Mouse (Mus musculus): Measurements from ENCODE around the gene Eef1akmt4. TPM values are rescaled to one million over a fixed set of nuclear protein-coding genes. Genes with fewer than 3 reads are reported as not detected.
"Not testable (repeated sequence)": the region's sequence is repeated elsewhere in the genome, so short reads cannot be mapped to it uniquely, and the experiment has no call there.

The Eef1akmt4 gene
- total RNA-seq, 2 experiments from 2014 or later: 0.15 TPM; not detected in 1

DNA sequence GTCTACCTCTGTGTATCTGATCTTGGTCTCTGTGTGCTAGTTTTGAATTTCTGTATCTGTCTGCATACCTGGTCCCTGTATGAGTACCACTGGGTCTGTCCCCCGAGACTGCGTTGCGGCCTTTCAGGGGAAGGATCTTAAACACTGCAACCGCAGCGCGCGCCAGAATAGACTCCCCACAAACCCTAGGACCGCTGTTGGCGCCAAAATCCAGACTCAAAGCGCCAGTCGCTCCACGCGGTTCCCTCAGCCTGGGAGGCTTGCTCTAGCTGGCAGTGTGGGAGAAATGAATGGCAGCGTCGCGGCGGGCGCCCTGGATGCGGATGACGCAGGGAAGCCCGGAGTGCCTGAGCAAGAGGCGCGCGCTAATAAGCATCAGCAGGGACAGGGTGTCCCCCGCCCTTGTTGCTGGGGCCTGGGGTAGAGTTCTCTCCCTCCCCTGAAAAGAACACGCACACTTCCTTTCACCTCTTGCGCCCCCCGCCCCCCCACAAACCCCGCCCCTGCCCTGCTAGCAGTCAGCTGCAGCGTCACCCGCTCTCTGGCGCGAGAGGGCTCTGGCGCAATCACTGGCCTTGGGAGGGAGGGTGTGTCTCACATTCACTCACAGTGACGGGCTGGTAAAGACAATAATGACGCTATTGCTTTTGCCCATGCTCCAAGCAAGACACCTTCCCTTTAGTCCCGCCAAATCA, 10.7 kb downstream of the Eef1akmt4 start:
- no peak for ATAC-seq (replicated peaks; ENCODE audit: low FRiP score, poor library complexity, severe bottlenecking)

GRCm38 (mm10) chr16:20623211-20623610, 11.8 kb downstream of the Eef1akmt4 start:
- ATAC-seq (replicated peaks; ENCODE audit: low FRiP score, poor library complexity, severe bottlenecking): no peak

- no peak for ATAC-seq (replicated peaks; ENCODE audit: low FRiP score, poor library complexity, severe bottlenecking)
Observed at GRCm38 (mm10) chr16:20628871-20629391, 17.5 kb downstream of the Eef1akmt4 start.

GRCm38 (mm10) chr16:20629731-20630634, 18.6 kb downstream of the Eef1akmt4 start, which contains the start of gene Ece2:
Ece2 (plus strand) TSS chr16:20629828.
- no peak; the same call in 1 of the 2 replicates for ATAC-seq (replicated peaks; ENCODE audit: low FRiP score, poor library complexity, severe bottlenecking)

GRCm38 (mm10) chr16:20637410-20637809, 26.0 kb downstream of the Eef1akmt4 start:
- ATAC-seq (replicated peaks; ENCODE audit: low FRiP score, poor library complexity, severe bottlenecking): no peak

- ATAC-seq (replicated peaks; ENCODE audit: low FRiP score, poor library complexity, severe bottlenecking): no peak
Observed at GRCm38 (mm10) chr16:20638367-20638766, 27.0 kb downstream of the Eef1akmt4 start.

DNA sequence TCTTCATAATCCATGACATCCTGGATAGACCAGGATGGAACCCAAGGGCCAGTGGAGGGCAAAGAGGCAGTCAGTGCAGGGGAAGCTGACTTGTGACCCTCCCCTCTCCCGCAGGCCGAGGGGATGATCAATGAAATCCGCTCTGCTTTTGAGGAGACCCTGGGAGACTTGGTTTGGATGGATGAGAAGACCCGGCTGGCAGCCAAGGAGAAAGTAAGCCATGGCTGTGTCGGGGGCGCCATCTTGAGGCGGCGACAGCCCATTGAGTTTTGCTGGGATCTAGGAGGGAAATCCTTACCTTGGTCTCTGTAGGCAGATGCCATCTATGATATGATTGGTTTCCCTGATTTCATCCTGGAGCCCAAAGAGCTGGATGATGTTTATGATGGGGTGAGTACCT, 30.8 kb downstream of the Eef1akmt4 start:
- no peak for ATAC-seq (replicated peaks; ENCODE audit: low FRiP score, poor library complexity, severe bottlenecking)

DNA sequence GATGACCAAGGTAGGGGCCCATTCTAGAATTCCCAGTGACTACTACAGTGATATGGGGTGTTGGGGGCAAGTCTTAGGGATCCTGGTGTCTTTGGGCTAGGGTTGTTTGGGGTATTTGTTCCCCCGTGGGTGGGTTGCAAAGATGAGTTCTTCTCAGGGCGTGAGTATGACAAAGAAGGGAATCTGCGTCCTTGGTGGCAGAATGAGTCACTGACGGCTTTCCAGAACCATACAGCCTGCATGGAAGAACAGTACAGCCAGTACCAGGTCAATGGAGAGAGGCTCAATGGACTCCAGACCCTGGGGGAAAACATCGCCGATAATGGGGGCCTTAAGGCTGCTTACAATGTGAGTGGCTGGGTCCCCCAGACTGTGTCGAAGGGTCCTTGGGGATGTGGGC, 32.5 kb downstream of the Eef1akmt4 start:
- no peak for ATAC-seq (replicated peaks; ENCODE audit: low FRiP score, poor library complexity, severe bottlenecking)

GRCm38 (mm10) chr16:20651076-20651946, 39.9 kb downstream of the Eef1akmt4 start, which contains the start of gene Psmd2:
Psmd2 (plus strand) TSS chr16:20651652.
- ATAC-seq (replicated peaks; ENCODE audit: low FRiP score, poor library complexity, severe bottlenecking): peak; percentile 99

- ATAC-seq (replicated peaks; ENCODE audit: low FRiP score, poor library complexity, severe bottlenecking): peak; percentile 36
Observed at GRCm38 (mm10) chr16:20651947-20652310, 40.5 kb downstream of the Eef1akmt4 start.

DNA sequence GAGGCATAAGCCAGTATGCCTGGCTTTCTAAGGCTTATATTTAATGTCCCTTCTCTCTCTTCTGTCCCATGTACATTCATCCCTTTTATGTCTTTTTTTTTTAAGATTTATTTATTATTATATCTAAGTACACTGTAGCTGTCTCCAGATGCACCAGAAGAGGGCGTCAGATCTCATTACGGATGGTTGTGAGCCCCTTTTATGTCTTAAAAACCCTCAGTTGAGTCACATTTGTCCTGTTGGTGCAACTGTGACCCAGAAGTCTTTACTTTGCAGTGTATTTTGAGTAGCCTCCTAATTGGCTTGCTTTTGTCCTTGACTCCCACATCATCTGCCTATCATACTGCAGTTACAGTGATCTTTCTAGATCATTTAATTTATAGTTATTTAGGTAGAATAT, 41.9 kb downstream of the Eef1akmt4 start:
- no peak for ATAC-seq (replicated peaks; ENCODE audit: low FRiP score, poor library complexity, severe bottlenecking)

DNA sequence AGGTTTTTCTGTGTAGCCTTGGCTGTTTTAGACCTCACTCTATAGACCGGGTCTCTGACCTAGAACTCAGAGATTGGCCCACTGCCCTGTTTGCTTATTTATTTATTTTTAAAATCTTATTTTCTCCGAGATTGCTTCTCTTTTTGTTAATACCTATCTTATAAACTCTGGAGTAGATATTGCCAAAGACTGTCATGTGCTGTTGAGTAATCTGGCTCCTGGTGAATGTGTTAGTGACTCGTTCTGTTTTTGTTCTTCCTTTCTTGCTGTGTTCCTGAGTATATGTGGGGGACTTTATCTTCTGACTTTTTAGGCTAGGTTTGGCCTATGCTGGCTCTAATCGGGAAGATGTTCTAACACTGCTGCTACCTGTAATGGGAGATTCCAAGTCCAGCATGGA, 46.3 kb downstream of the Eef1akmt4 start:
- ATAC-seq (replicated peaks; ENCODE audit: low FRiP score, poor library complexity, severe bottlenecking): no peak

DNA sequence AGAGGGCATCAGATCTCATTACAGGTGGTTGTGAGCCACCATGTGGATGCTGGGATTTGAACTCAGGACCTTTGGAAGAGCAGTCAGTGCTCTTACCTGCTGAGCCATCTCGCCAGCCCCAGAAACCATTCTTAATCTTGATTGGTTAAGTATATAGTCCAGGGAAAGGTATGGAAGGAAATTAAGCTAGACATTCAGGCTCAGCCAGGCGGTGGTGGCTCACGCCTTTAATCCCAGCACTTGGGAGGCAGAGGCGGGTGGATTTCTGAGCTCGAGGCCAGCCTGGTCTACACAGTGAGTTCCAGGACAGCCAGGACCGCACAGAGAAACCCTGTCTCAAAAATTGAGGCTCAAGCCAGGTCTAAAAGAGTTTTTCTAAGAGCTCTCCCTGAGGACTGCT, 56.6 kb downstream of the Eef1akmt4 start, which contains the start of gene Eif4g1:
Gene Eif4g1 (plus strand): TSS at position 301 of the 400 bp plus-strand sequence.
- not testable (repeated sequence) for ATAC-seq (replicated peaks; ENCODE audit: low FRiP score, poor library complexity, severe bottlenecking)

Other genes starting within 250 kb of the Eef1akmt4 start
- gene Abcc5, start 185.2 kb upstream of the Eef1akmt4 start, total RNA-seq (2015; ENCODE audit: low replicate concordance): 26.0 and 40.4 TPM in 2 replicates
- gene Abcc5, start 185.2 kb upstream of the Eef1akmt4 start, total RNA-seq (2017; ENCODE audit: low replicate concordance): 29.3 and 34.1 TPM in 2 replicates
- gene Eif2b5, start 112.8 kb upstream of the Eef1akmt4 start, total RNA-seq (2015; ENCODE audit: low replicate concordance): 33.2 and 54.9 TPM in 2 replicates
- gene Eif2b5, start 112.8 kb upstream of the Eef1akmt4 start, total RNA-seq (2017; ENCODE audit: low replicate concordance): 11.5 and 18.9 TPM in 2 replicates
- gene Dvl3, start 94.6 kb upstream of the Eef1akmt4 start, total RNA-seq (2015; ENCODE audit: low replicate concordance): 6.1 and 18.0 TPM in 2 replicates
- 1.3 and 3.6 TPM in 2 replicates for gene Dvl3, start 94.6 kb upstream of the Eef1akmt4 start, total RNA-seq (2017; ENCODE audit: low replicate concordance)
- 214 and 297 TPM in 2 replicates for gene Ap2m1, start 76.1 kb upstream of the Eef1akmt4 start, total RNA-seq (2015; ENCODE audit: low replicate concordance)
- 271 and 285 TPM in 2 replicates for gene Ap2m1, start 76.1 kb upstream of the Eef1akmt4 start, total RNA-seq (2017; ENCODE audit: low replicate concordance)
- 22.2 and 23.1 TPM in 2 replicates for gene Abcf3, start 63.0 kb upstream of the Eef1akmt4 start, total RNA-seq (2015; ENCODE audit: low replicate concordance)
- gene Abcf3, start 63.0 kb upstream of the Eef1akmt4 start, total RNA-seq (2017; ENCODE audit: low replicate concordance): 32.1 and 40.5 TPM in 2 replicates
- not detected in 2 replicates for gene Vwa5b2, start 22.1 kb upstream of the Eef1akmt4 start, total RNA-seq (2015; ENCODE audit: low replicate concordance)
- gene Vwa5b2, start 22.1 kb upstream of the Eef1akmt4 start, total RNA-seq (2017; ENCODE audit: low replicate concordance): 0.77 TPM in 1 of 2 replicates, not detected in the other
- gene Gm49333, start within 50 bp of the Eef1akmt4 start, total RNA-seq (2015; ENCODE audit: low replicate concordance): not detected in 2 replicates
- gene Gm49333, start within 50 bp of the Eef1akmt4 start, total RNA-seq (2017; ENCODE audit: low replicate concordance): not detected in 2 replicates
- 6.7 and 6.8 TPM in 2 replicates for gene Alg3, start 142 bp downstream of the Eef1akmt4 start, total RNA-seq (2015; ENCODE audit: low replicate concordance)
- 1.2 and 5.5 TPM in 2 replicates for gene Alg3, start 142 bp downstream of the Eef1akmt4 start, total RNA-seq (2017; ENCODE audit: low replicate concordance)
- not detected in 2 replicates for gene Camk2n2, start 9.7 kb downstream of the Eef1akmt4 start, total RNA-seq (2015; ENCODE audit: low replicate concordance)
- not detected in 2 replicates for gene Camk2n2, start 9.7 kb downstream of the Eef1akmt4 start, total RNA-seq (2017; ENCODE audit: low replicate concordance)
- gene Ece2, start 18.2 kb downstream of the Eef1akmt4 start, total RNA-seq (2015; ENCODE audit: low replicate concordance): not detected in 2 replicates
- gene Ece2, start 18.2 kb downstream of the Eef1akmt4 start, total RNA-seq (2017; ENCODE audit: low replicate concordance): not detected in 2 replicates
- gene Psmd2, start 40.1 kb downstream of the Eef1akmt4 start, total RNA-seq (2015; ENCODE audit: low replicate concordance): 71.7 and 115 TPM in 2 replicates
- 125 and 131 TPM in 2 replicates for gene Psmd2, start 40.1 kb downstream of the Eef1akmt4 start, total RNA-seq (2017; ENCODE audit: low replicate concordance)
- gene Eif4g1, start 56.7 kb downstream of the Eef1akmt4 start, total RNA-seq (2015; ENCODE audit: low replicate concordance): 105 and 116 TPM in 2 replicates
- 109 and 153 TPM in 2 replicates for gene Eif4g1, start 56.7 kb downstream of the Eef1akmt4 start, total RNA-seq (2017; ENCODE audit: low replicate concordance)
- not detected in 2 replicates for gene Fam131a, start 81.6 kb downstream of the Eef1akmt4 start, total RNA-seq (2015; ENCODE audit: low replicate concordance)
- gene Fam131a, start 81.6 kb downstream of the Eef1akmt4 start, total RNA-seq (2017; ENCODE audit: low replicate concordance): not detected in 2 replicates
- 2.9 and 10.5 TPM in 2 replicates for gene Polr2h, start 106.1 kb downstream of the Eef1akmt4 start, total RNA-seq (2015; ENCODE audit: low replicate concordance)
- gene Polr2h, start 106.1 kb downstream of the Eef1akmt4 start, total RNA-seq (2017; ENCODE audit: low replicate concordance): 5.8 and 11.2 TPM in 2 replicates
- gene Clcn2, start 106.2 kb downstream of the Eef1akmt4 start, total RNA-seq (2015; ENCODE audit: low replicate concordance): 11.5 and 21.0 TPM in 2 replicates
- gene Clcn2, start 106.2 kb downstream of the Eef1akmt4 start, total RNA-seq (2017; ENCODE audit: low replicate concordance): 9.9 and 10.7 TPM in 2 replicates
- gene Chrd, start 121.5 kb downstream of the Eef1akmt4 start, total RNA-seq (2015; ENCODE audit: low replicate concordance): not detected in 2 replicates
- gene Chrd, start 121.5 kb downstream of the Eef1akmt4 start, total RNA-seq (2017; ENCODE audit: low replicate concordance): not detected in 2 replicates
- gene Thpo, start 122.9 kb downstream of the Eef1akmt4 start, total RNA-seq (2015; ENCODE audit: low replicate concordance): not detected in 2 replicates
- gene Thpo, start 122.9 kb downstream of the Eef1akmt4 start, total RNA-seq (2017; ENCODE audit: low replicate concordance): not detected in 2 replicates